Mouse (Mus musculus) lung, adult 2 months (tissue): ENCODE measurements at regions not wholly inside any gene's neighbourhood (a gene's known extent, or its start where the extent isn't known, plus 50 kb on each side); places are given as distances from the start of the nearest gene placed in this dataset.

Source experiments
- CTCF ChIP-seq: fragments of 200-500 bp; IDR thresholded peaks from 2 replicates; pipeline ENCODE4 v1.5.1; 2011; ENCODE audit warnings: mild to moderate bottlenecking, low read length, control low read depth; ENCODE audit not compliant: insufficient read depth
- POLR2A ChIP-seq: fragments of 200-500 bp; IDR thresholded peaks from 2 replicates; pipeline ENCODE4 v1.6.1; 2011; ENCODE audit warnings: low read depth, mild to moderate bottlenecking, control low read depth, low read length, borderline replicate concordance; ENCODE audit errors: extremely low read depth

DNA sequence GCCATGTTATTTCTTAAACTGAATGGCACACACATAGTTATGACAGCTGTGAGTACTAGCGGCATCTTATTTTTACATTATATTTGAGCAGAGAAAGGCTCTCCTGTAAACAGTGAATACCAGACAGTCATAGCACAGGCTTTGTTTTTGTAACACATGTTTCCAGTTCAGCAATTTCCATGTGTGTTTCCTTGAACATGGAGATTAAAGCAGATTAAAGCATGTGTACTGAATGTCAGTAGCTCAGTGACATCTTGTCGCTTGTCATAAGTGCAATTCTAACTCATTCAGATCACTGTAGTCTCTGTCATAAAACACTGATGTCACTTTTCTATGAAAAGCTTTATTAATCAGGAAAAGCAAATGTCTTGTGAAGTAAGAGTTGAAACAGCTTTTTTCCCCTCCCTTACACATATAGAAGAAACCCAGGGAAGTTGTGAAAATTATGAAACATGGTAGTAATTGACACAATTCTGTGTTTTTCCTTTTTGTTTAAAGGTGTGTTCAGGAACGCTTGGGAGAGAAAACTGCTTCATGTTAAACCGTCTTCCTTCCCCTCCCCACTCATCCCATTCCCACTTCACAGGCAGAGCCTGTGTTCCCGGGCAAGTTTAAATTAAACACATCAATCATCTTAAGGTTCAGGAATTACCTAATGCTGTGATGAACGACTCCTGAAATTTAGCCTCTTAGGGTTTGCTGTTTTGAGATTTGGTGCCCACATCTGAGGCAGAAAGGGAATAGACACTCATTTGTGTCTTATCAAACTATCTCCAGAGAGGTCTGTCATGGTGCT, 449.9 kb upstream of the Pdcd1 start:
- TF ChIP-seq POLR2A (no peak), CTCF (no peak)
